Mouse (Mus musculus) midbrain, embryonic 11.5 days (tissue): ENCODE measurements around the gene Glb1l3. TPM values are rescaled to one million over a fixed set of nuclear protein-coding genes. Genes with fewer than 3 reads are reported as not detected.
"Not testable (repeated sequence)": the region's sequence is repeated elsewhere in the genome, so short reads cannot be mapped to it uniquely, and the experiment has no call there.

Source experiments
- ATAC-seq: fragments of 200-750 bp; cut with Nextera tagmentation; 2 replicates; pipeline ENCODE4 v1.8.0; 2017; ENCODE audit warnings: moderate TSS enrichment, moderate library complexity; ENCODE audit not compliant: low FRiP score
- DNase-seq: peaks from one replicate; pipeline ENCODE4 v3.0.0; 2015; ENCODE audit warnings: low spot score; ENCODE audit errors: missing footprints
- H3K27ac ChIP-seq: fragments of 300-500 bp; sonication (generic); 2 replicates; pipeline ENCODE4 v1.5.1; 2014; ENCODE audit warnings: low read depth, low read length
- H3K27me3 ChIP-seq: fragments of 300-500 bp; sonication (generic); 2 replicates; pipeline ENCODE4 v1.6.1; 2014; ENCODE audit warnings: mild to moderate bottlenecking, low read length, moderate library complexity, mixed read lengths; ENCODE audit not compliant: control insufficient read depth, insufficient read depth
- H3K36me3 ChIP-seq: fragments of 300-500 bp; sonication (generic); 2 replicates; pipeline ENCODE4 v1.6.1; 2014; ENCODE audit warnings: mild to moderate bottlenecking, low read length, moderate library complexity, mixed read lengths; ENCODE audit not compliant: control insufficient read depth, insufficient read depth
- H3K4me1 ChIP-seq: fragments of 300-500 bp; sonication (generic); 2 replicates; pipeline ENCODE4 v1.6.1; 2014; ENCODE audit warnings: low read length; ENCODE audit not compliant: control insufficient read depth, insufficient read depth
- H3K4me2 ChIP-seq: fragments of 300-500 bp; sonication (generic); 2 replicates; pipeline ENCODE4 v1.6.1; 2014; ENCODE audit warnings: mild to moderate bottlenecking, moderate library complexity
- H3K4me3 ChIP-seq: fragments of 300-500 bp; sonication (generic); 2 replicates; pipeline ENCODE4 v1.5.1; 2014; ENCODE audit warnings: low read depth, low read length
- H3K9ac ChIP-seq: fragments of 300-500 bp; sonication (generic); 2 replicates; pipeline ENCODE4 v1.6.1; 2014; ENCODE audit warnings: low read length
- H3K9me3 ChIP-seq: fragments of 300-500 bp; sonication (generic); 2 replicates; pipeline ENCODE4 v1.6.1; 2016; ENCODE audit warnings: low read length; ENCODE audit not compliant: control insufficient read depth
- WGBS: fragments of 180-500 bp; shearing (Covaris S2); extraction: QIAGEN DNeasy Blood & Tissue Kit; methylation state at CpG from one replicate; pipeline ENCODE4 v1.1.7; 2014; 5-methylcytosine and 5-hydroxymethylcytosine counted together
- polyA plus RNA-seq: library from polyadenylated mRNA; unstranded; fragments of >200 nt; fragmentation: Nextera tagmentation; extraction: Ambion mirVana; gene quantifications from 2 replicates; pipeline ENCODE4 v1.2.1, GENCODE M21; 2014

The Glb1l3 gene
- polyA plus RNA-seq, result not detected in 2 replicates

DNA sequence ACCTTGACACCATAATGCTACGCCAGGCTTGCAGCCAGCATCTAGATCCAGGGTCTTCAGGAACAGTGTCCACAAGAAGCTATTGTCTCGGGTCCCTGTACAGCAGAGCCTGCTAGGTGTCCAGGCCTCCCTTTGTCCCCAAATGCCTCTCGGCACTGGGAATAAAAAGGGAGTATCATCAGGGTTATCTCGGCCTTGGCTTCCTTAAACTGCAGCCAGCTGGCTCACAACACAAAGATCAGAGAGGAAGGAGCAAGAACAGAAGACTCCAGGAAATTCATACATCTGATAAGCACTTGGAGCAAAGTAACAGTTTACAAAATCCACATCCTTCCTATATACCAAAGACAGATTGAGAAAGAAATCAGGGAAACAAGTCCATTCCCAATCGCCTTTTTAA lies at the start of gene Glb1l3:
Glb1l3 (minus strand) TSS at position 140 of the 400 bp plus-strand sequence.
- no peak for ATAC-seq
- Histone ChIP-seq H3K4me3 (no peak within 1 kb of the TSS), H3K4me2 (no peak within 1 kb of the TSS), H3K9ac (no peak within 1 kb of the TSS), H3K27ac (no peak within 1 kb of the TSS), H3K4me1 (no peaks in the 10 kb centered on the region), H3K27me3 (no peaks in the 10 kb centered on the region), H3K36me3 (no peaks in the 10 kb centered on the region), H3K9me3 (no peaks in the 10 kb centered on the region)
- WGBS, result 93% methylated on average over 5 of the region's 5 CpGs
- DNase-seq, result no peak

DNA sequence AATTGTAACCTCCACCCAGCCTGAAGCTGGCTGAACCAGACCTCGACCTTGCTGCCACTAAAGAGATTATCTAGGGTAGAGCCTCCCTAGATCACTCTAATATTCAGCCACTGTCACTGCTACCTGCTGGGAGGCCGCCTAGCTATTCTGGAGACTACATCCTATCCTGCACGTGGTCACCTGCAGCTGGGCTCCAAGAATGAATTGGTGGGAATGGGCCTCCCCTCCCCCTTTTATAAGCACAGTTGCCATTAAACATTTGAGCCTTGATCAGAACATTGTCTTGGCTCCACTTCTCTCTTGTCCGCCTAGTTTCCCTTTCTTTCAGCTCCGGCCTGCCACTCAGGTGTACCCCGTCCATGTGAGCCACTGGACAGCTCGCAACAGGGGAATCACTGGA lies 9.2 kb upstream of the Glb1l3 start:
- ATAC-seq, H3K4me1 ChIP-seq, H3K4me3 ChIP-seq, H3K9me3 ChIP-seq, H3K36me3 ChIP-seq, H3K4me2 ChIP-seq, DNase-seq, H3K9ac ChIP-seq, H3K27ac ChIP-seq, H3K27me3 ChIP-seq: not testable (repeated sequence)
- 77% methylated on average over 7 of the region's 7 CpGs for WGBS

DNA sequence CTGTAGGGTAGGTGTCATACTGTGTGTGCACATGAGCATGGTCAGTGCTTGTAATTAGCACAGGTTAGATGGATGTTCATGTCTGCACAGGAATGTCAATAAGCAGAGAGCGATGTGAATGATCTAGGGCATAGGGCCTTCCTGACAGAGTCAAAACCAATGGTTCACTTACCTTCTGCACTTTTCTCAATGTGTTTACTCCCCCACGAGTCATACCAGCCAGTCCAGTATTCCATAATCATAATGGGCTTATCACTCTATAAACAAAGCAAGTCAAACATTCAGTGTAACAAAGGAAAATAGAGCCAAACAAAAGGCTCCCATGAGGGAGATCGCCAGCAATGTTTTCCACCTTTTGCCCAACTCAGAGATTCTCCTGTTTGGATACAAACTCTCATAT lies 29.6 kb downstream of the Glb1l3 start:
- Histone ChIP-seq H3K4me3 (no peak overlapping the region), H3K9me3 (no peaks in the 10 kb centered on the region), H3K4me1 (no peaks in the 10 kb centered on the region), H3K4me2 (no peak overlapping the region), H3K27me3 (no peaks in the 10 kb centered on the region), H3K27ac (no peak overlapping the region), H3K36me3 (no peaks in the 10 kb centered on the region), H3K9ac (no peak overlapping the region)
- 86% methylated on average over 3 of the region's 3 CpGs for WGBS
- ATAC-seq, result no peak
- no peak for DNase-seq

DNA sequence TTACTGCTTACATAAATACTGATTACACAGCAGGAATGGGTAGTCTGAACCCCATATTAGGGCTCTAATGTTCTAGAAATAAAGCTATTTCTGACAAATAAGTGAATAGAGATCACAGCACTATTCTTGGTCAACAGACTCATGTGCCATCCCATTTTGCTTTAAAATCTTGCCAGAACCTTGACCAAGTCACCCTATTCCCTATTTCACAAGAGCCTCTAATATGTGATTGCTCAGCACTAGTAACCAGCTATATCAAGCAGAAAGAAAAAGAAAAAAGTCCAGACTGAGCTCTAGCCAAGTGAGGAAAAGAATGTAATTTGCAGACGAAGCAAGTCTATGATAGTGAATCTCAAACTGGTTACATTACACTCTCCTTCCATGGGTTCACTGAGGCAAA lies 40.7 kb downstream of the Glb1l3 start:
- Histone ChIP-seq H3K9me3 (no peaks in the 10 kb centered on the region), H3K9ac (no peak overlapping the region), H3K4me3 (no peak overlapping the region), H3K27me3 (no peaks in the 10 kb centered on the region), H3K4me1 (no peaks in the 10 kb centered on the region), H3K4me2 (no peak overlapping the region), H3K36me3 (no peaks in the 10 kb centered on the region), H3K27ac (no peak overlapping the region)
- ATAC-seq (no peak), DNase-seq (no peak)
- 78% methylated on average over 1 of the region's 1 CpGs for WGBS

DNA sequence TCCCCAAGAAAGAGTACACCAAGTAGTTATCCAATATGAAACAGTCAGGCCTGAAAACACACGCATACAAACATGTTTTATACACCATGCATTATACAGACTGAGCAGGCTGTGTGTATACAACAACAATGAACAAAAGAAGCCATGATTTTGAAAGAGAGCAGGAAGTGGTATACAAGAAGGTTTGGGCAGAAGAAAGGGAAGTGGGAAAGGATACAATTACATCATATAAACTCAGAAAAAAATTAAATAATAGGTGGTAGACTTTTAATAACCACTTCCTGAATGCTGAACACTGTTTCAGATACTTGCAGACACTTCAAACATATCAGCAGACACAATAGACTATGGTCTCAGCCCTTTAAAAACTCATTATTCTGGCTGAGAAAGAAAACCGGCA lies 52.0 kb downstream of the Glb1l3 start:
- no peak overlapping the region for H3K4me3 ChIP-seq
- H3K9ac ChIP-seq, result no peak overlapping the region
- no peak overlapping the region for H3K4me2 ChIP-seq
- H3K36me3 ChIP-seq, result no peaks in the 10 kb centered on the region
- H3K27me3 ChIP-seq, result no peaks in the 10 kb centered on the region
- no peak overlapping the region for H3K27ac ChIP-seq
- no peaks in the 10 kb centered on the region; the same call in 1 of the 2 replicates for H3K4me1 ChIP-seq
- ATAC-seq, result no peak
- DNase-seq, result no peak
- WGBS, result 84% methylated on average over 2 of the region's 2 CpGs
- no peaks in the 10 kb centered on the region for H3K9me3 ChIP-seq

DNA sequence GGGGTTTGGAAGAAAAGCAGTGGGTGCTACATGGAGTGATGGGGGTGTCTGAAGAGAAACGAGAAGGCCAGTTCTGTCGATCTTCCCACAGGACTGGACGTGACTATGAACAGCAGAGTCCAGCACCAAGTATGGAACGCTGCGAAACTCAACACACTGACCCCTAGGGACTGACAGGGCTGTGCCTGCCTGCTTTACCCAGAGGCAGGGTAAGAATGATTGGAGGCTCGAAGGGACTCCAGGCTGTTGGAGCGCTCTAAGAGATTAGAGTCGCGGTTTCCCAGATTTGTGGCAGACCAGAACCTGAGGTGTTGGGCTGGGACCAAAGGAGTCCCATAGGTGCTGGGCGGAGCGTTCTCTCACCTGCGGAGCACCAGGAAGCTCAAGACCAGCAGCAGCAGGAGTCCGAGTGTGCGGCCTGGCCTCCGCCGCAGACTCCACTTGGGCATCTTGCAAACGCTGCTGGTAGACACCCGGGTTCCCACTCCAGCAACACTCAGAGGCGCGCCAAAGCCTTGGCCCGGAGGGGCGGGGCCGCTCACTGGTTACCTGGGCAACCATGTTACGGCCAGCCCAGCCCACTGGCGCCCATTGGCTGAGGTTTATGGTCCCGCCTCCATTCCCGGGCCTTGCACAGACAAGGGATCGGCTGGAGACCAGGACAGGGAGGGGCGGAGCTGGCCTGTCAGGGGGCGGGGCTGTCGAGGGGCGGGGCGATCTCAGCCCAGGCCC lies 54.6 kb downstream of the Glb1l3 start, which contains the start of gene Glb1l2:
Glb1l2 (minus strand) TSS at position 534 of the 732 bp plus-strand sequence.
- Histone ChIP-seq H3K27ac (no peak within 1 kb of the TSS), H3K27me3 (no peaks in the 10 kb centered on the region), H3K4me2 (peak within 1 kb of the TSS; percentile 82), H3K9ac (peak within 1 kb of the TSS; percentile 68), H3K4me1 (no peaks in the 10 kb centered on the region; the same call in 1 of the 2 replicates), H3K4me3 (peak within 1 kb of the TSS; percentile 50), H3K9me3 (no peaks in the 10 kb centered on the region), H3K36me3 (no peaks in the 10 kb centered on the region)
- under 1% methylated on average over 33 of the region's 33 CpGs for WGBS
- ATAC-seq (peak; percentile 100), DNase-seq (peak; percentile 99)

DNA sequence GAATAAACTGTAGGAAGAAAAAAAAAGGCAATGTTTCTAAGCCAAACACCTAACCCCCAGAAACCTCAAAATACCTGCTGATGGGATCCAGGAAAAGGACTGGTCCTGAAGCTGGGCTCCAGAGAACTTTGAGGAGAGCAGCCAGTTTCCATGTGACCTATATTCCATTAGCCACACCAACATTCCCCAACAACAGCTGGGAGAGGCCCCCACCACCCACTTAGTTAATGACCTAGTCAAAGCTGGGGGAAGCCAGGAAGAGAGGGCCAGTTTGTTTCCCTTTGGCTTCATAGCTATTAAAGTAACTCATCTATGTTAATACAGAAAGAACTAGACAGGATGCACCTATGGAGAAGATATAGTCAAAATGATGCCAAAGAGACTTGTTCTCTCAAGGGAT lies 56.4 kb downstream of the Glb1l3 start:
- Histone ChIP-seq H3K9me3 (no peaks in the 10 kb centered on the region), H3K36me3 (no peaks in the 10 kb centered on the region), H3K4me2 (no peak overlapping the region), H3K4me3 (no peak overlapping the region), H3K27me3 (no peaks in the 10 kb centered on the region), H3K27ac (no peak overlapping the region), H3K9ac (no peak overlapping the region), H3K4me1 (no peaks in the 10 kb centered on the region; the same call in 1 of the 2 replicates)
- DNase-seq, result no peak
- ATAC-seq, result no peak

DNA sequence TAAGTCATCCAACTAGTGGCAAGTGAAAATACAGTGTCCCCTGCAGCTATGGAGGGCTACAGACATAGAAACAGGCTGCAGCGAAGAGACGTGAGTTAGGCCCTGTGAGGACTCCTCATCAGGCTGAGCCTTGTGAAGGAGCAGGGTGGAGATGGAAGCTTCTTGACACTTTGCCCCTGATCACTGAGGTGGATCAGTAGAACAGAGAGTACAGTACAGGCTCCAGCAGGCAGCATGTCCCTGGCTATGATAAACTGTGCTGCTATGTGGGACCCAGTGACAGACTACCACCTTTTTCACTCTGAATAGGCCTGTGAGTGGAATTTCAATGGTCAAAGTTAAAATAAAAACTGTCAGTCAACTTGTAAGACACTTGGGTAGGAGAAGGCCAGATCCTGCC lies 60.3 kb downstream of the Glb1l3 start:
- DNase-seq (no peak), ATAC-seq (no peak)
- no peaks in the 10 kb centered on the region for H3K9me3 ChIP-seq
- no peak overlapping the region for H3K9ac ChIP-seq
- WGBS, result 100% methylated on average over 2 of the region's 2 CpGs
- H3K4me2 ChIP-seq, result no peak overlapping the region
- H3K4me1 ChIP-seq, result no peaks in the 10 kb centered on the region
- H3K4me3 ChIP-seq, result no peak overlapping the region
- no peak overlapping the region for H3K27ac ChIP-seq
- H3K27me3 ChIP-seq, result no peaks in the 10 kb centered on the region
- H3K36me3 ChIP-seq, result no peaks in the 10 kb centered on the region

DNA sequence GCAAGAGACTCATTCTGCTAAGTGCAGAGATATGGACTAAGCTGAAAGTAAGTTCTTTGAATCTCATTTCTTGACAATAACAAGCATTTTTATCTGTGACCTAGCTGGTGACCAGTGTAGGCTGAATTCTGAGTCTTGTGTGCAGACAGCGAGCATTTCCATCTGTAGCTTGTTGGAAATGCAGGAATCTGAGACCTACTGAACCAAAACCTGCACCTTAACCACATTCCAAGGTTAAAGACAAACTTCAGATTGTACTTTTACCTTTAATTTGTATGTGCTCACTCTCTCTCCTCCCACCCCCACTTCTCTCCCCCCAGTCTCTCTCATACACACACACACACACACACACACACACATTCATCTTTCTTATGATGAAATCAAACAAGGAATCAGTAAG lies 62.0 kb downstream of the Glb1l3 start:
- H3K4me1 ChIP-seq, result no peaks in the 10 kb centered on the region
- DNase-seq (no peak), ATAC-seq (no peak)
- no peak overlapping the region for H3K9ac ChIP-seq
- H3K27me3 ChIP-seq, result no peaks in the 10 kb centered on the region
- no peak overlapping the region for H3K4me2 ChIP-seq
- 88% methylated on average over 1 of the region's 1 CpGs for WGBS
- no peaks in the 10 kb centered on the region for H3K36me3 ChIP-seq
- no peak overlapping the region for H3K4me3 ChIP-seq
- H3K27ac ChIP-seq, result no peak overlapping the region
- H3K9me3 ChIP-seq, result no peaks in the 10 kb centered on the region
